Mouse (Mus musculus): ENCODE measurements around the gene Gm4737. TPM values are rescaled to one million over a fixed set of nuclear protein-coding genes. Genes with fewer than 3 reads are reported as not detected.
A peak's percentile ranks its signal among the peaks of the same experiment; 100 is the strongest.
"Not testable (repeated sequence)": the region's sequence is repeated elsewhere in the genome, so short reads cannot be mapped to it uniquely, and the experiment has no call there.

Gm4737 gene
- 2.7 and 3.8 TPM in 2 replicates for polyA plus RNA-seq (2015; fragmentation: Nextera tagmentation; extraction: Ambion mirVana)

DNA sequence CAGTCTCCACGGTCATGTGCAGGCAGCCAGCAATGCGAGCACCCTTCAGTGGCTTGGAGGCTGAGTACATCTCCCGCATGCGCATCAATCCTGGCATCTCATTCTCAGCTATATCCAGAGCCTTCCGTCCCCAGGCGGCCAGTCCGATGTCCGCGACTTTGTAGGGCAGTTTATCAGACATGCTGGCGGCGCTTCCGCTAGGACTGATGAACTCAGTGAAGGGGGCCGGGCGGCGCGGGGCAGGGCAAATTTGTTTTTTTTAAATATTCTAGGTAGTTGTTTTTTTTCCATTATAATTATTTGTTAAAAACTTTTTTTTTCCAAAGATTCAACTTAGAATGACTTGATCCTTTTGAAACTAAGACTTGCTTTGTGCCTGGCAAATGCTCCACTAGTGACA is at the start of gene Gm4737:
Gene Gm4737, minus strand, starts transcription at position 246 of the 400 bp plus-strand sequence.
- not testable (repeated sequence) for DNase-seq (ENCODE audit: low spot score)

DNA sequence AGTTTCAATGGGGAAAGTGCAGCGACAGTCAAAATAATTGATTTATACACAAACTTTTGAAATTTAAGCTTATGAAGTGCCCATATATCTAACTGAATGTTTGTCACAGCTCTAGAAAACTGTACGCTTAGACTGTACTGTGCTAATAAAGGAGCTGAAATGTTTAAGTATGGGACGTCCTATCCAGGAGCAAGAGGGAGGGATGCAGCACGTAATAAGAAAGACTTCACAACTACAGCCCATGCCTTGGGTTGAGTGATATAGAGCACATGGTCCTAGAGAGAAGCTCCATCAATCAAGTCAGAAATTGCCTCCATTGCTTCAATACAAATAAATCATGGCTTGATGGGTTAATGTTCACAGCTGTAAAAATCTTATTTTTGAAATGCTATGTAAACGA is 40.9 kb upstream of the Gm4737 start:
- no peak for DNase-seq (ENCODE audit: low spot score)

DNA sequence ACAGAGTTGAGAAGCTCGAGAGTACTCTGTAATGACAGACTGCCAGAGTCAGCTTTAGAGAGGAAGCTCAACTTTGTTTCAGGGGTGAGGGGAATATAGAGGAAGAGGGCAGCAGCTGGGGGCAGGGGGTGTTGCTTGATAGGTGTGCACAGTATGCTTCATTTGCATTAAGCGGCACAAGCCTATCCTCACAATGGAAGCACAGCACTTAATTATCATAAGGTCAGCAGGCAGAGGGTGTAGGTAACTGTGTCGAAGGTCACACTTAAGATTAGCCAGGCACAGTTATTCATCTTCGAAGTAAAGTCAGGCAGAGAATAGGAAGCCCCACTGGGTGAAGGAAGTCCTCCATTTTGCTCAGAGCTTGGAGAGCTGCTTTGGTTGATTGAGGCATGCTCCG is 28.2 kb upstream of the Gm4737 start:
- DNase-seq (ENCODE audit: low spot score): no peak

GRCm38 (mm10) chr16:46178121-46178801 is 23.4 kb upstream of the Gm4737 start:
- no peak for DNase-seq (ENCODE audit: low spot score)

GRCm38 (mm10) chr16:46173039-46173438 is 18.2 kb upstream of the Gm4737 start:
- DNase-seq (ENCODE audit: low spot score): no peak

GRCm38 (mm10) chr16:46166971-46167370 is 12.1 kb upstream of the Gm4737 start:
- no peak for DNase-seq (ENCODE audit: low spot score)

DNA sequence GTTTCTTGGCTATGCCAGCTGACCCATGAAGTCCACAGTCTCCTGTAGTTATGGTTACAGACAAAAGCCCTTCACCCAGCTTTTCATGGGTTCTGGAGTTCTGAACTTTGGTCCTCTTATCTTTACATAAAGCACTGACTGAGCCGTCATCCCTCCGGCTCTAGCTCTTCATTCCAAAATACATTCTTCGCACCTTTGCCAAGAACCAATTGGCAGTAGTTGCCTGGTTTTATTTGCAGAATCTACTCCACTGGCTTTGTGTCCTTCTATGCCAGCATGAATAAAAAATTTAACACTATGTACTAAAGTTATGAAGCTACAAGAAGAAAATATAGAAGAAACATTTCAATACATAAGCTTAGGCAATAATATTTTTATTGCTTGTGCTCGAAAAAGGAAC is 10.4 kb upstream of the Gm4737 start:
- no peak for DNase-seq (ENCODE audit: low spot score)

DNA sequence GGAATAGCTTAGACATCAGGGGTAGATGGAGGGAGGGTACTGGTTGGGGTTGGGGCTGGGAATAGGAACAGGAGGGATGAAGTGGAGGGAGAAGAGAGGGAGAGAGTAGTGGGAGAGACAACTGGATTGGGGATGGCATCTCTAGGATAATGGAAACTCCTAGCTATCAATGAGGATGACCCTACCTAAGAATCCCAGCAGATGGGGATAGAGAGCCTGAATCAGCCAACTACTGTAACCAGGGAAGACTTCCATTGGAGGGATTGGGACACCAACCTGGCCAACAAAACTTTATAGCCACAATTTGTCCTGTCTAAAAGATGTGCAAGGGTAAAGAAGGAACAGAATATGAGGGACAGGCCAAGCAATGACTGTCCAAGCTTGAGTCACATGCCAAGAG is 3.7 kb downstream of the Gm4737 start:
- no peak for DNase-seq (ENCODE audit: low spot score)

GRCm38 (mm10) chr16:46148661-46149341 is 6.1 kb downstream of the Gm4737 start:
- no peak for DNase-seq (ENCODE audit: low spot score)

DNA sequence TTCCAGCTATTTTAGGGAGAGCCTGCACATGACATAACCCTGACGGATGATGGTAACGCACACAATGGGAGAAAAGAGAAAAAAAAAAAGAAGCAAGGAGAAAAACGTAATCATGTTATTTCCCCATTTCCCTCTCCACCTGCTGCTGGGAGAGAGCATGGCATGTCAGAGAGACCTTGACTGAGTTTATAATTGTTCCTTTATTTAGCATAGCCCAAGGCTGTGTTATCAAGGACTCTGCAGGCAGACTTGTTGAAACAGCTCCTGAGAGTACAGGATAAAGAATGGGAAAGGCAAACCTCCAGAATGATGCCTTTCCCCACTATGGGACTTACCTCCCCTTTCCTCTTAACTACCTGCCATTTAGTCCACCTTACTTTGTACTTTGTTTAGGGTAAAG is 7.9 kb downstream of the Gm4737 start:
- DNase-seq (ENCODE audit: low spot score): no peak

- DNase-seq (ENCODE audit: low spot score): no peak
These were observed 32.6 kb downstream of the Gm4737 start for GRCm38 (mm10) chr16:46122238-46122637.

GRCm38 (mm10) chr16:46121420-46121819 is 33.5 kb downstream of the Gm4737 start:
- peak; percentile 78 for DNase-seq (ENCODE audit: low spot score)

DNA sequence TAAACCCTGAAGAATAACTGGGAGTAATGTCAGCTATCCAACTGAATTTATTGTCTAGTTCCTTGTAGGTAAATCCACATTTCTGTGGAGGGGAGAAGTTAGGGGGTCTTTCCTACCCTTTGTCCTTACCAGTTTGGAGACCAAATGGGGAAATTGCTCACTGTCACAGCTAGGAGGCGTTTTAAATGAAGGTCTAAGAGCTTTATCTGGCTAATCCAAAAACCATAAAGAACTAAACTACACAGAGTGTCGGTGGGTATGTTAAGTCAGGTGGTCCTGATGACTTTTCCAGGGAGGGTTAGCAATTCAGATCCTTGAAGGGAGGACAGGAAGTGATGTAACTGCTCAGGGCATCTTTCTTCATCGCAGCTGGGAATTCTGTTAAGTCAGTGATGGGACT is 34.3 kb downstream of the Gm4737 start:
- peak; percentile 52 for DNase-seq (ENCODE audit: low spot score)

DNA sequence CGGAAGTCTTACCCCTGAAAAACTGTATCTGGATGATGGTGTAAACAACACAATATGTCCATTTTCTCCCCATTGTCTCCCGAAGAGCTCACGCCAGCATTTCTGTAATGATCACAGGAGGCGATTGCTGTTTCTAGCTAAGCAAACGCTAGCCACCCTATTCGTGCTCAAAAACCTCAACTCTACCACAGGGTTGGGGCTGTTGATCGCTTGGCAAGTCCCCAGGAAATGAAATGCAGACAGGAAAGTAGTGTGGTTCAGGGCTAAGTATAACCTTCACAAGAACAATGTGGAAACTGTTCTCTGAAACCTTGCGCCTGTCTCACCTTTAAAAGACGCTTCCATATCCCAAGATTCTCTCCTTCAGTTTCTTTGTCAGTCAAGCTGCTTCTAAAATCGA is 34.9 kb downstream of the Gm4737 start, which contains the start of gene Cd96:
Gene Cd96, minus strand, starts transcription at position 232 of the 400 bp plus-strand sequence.
- peak; percentile 79 for DNase-seq (ENCODE audit: low spot score)

DNA sequence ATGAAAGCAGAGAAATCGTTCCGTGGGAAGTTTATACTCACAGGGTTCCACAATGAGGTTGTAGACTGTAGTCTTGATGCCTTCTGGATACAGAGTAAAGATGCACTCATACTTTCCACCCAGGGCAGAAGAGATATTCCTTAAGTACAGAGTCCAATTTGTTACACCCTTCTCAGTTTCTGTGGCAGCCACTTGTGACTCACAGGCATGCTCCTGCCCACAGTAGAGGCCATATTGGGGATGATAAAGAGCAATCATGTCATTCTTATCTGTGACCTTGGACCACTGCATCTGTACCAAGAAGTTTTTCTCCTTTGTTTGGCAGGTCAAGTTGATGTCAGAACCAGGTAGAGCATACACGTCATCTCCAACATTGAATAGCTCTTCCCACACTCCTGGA is 37.2 kb downstream of the Gm4737 start:
- no peak for DNase-seq (ENCODE audit: low spot score)

DNA sequence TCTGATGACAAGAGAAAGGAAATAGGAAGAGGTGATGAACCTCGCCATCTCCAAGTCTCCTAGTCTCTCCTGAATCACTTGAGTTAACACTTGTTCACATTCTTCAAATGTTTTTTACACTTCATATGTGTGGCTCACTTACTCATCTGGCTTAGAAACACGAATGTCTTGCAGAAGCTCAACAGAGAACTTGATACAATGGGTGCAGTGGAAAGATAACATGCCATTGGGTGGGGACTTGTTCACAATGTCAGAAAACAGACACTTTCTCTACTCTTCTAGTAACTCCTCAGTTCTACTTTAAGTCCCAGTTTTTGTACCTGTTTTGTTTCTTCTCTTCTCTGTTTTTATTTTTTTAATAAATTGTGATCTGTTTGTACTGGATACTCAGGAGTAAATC is 40.1 kb downstream of the Gm4737 start:
- DNase-seq (ENCODE audit: low spot score): no peak

- DNase-seq (ENCODE audit: low spot score): no peak
These were observed 45.3 kb downstream of the Gm4737 start for GRCm38 (mm10) chr16:46109536-46109935.

DNA sequence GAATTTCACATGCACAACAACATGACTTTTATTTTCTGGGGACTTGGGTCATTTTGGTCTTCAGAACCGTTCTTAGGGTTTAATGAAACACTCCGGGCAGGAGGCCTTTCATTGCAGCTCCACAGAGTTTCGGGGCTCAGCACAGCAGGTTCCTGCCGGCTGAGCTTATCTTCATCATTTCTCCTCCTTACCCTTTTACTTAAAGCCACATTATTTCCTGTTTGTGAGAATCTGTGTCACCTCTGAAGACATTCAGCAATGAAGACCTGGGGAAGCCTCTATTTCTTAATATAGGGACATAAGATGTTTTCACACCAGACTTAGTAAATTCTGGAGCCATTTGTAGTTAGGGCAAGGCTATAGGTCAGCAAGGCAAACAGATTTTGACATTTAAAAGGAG is 47.4 kb downstream of the Gm4737 start:
- DNase-seq (ENCODE audit: low spot score): peak; percentile 58

- peak; percentile 90 for DNase-seq (ENCODE audit: low spot score)
These were observed 50.4 kb downstream of the Gm4737 start for GRCm38 (mm10) chr16:46104491-46104890.
